8 mouse cellular contexts compared by ENCODE assay signal in the genomic region with DNA sequence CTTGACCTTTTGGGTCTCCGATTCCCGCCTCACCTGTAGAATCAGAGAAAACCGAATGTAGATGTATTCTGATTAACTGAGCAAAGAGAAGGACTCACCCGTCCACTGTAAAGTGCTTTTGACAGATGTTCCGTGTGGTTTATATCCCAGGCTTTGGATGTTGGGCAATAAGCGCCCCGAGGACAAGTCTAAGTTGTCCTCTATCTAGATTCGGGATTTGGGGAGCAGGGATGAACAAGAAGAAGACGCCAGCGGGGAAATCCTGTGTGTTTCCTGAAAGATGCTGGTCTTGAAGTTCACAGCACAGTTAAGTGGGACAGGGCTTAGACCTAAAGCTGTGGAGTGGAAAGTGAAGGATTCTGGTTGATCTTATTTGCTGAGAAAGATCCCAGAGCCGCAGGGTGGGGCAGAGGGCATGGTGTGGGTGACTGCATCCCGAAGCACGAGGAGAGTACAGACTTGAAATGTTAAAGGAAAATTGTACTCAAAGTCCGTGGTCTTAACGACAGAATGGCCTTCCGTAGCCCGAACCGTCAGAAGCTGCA. TPM values are rescaled to one million over a fixed set of nuclear protein-coding genes. Genes with fewer than 3 reads are reported as not detected.
DNase-seq lines count a peak whose midpoint lies in the region; ATAC-seq and TF ChIP-seq lines count a peak whose summit lies in the region.

No protein-coding gene starts in this region.

- peak overlapping the region; percentile 97 for H3K4me2 ChIP-seq in lung, postnatal 0 days (replicated peaks; ENCODE audit: low read depth, low read length)
- peak overlapping the region; percentile 97 for H3K4me2 ChIP-seq in limb, embryonic 14.5 days (replicated peaks; ENCODE audit: low read depth, low read length, severe bottlenecking)
- H3K4me2 ChIP-seq in stomach, embryonic 16.5 days (ENCODE audit: low read depth, low read length) = peak overlapping the region; percentile 97

- H3K27me3 ChIP-seq in lung, postnatal 0 days (replicated peaks; ENCODE audit: insufficient read depth, low read length) = no peaks in the 10 kb centered on the region
- peaks cover 7% of the 10 kb centered on the region; the same call in 1 of the 2 replicates for H3K27me3 ChIP-seq in limb, embryonic 14.5 days (ENCODE audit: control insufficient read depth, insufficient read depth, low read length)
- H3K27me3 ChIP-seq in stomach, embryonic 16.5 days (ENCODE audit: control insufficient read depth, insufficient read depth, low read length) = peaks cover 14% of the 10 kb centered on the region; the same call in 1 of the 2 replicates

- no peak for TF ChIP-seq EP300 in lung, postnatal 0 days (IDR thresholded peaks at IDR 0.05)

- no peak for ATAC-seq in lung, postnatal 0 days
- ATAC-seq in limb, embryonic 14.5 days (ENCODE audit: low FRiP score, low read depth) = no peak
- ATAC-seq in stomach, embryonic 16.5 days (ENCODE audit: insufficient read depth, low FRiP score) = no peak
- no peak for ATAC-seq in granulocyte monocyte progenitor cell, adult 5-6 weeks (replicated peaks; ENCODE audit: poor library complexity, severe bottlenecking)

- no peak overlapping the region for H3K9ac ChIP-seq in lung, postnatal 0 days (replicated peaks; ENCODE audit: low read depth)
- no peak overlapping the region for H3K9ac ChIP-seq in limb, embryonic 14.5 days (ENCODE audit: low read depth, low read length, severe bottlenecking)
- H3K9ac ChIP-seq in stomach, embryonic 16.5 days (ENCODE audit: low read length) = peak overlapping the region; percentile 85

- WGBS in lung, postnatal 0 days = 4% methylated on average over 18 of the region's 18 CpGs
- 3% methylated on average over 18 of the region's 18 CpGs for WGBS in limb, embryonic 14.5 days
- 4% methylated on average over 18 of the region's 18 CpGs for WGBS in stomach, embryonic 16.5 days

- no peak for TF ChIP-seq CTCF in lung, postnatal 0 days (IDR thresholded peaks at IDR 0.05)

- no peaks in the 10 kb centered on the region for H3K9me3 ChIP-seq in lung, postnatal 0 days (ENCODE audit: low read length)
- no peaks in the 10 kb centered on the region for H3K9me3 ChIP-seq in limb, embryonic 14.5 days (ENCODE audit: control insufficient read depth, low read length)
- H3K9me3 ChIP-seq in stomach, embryonic 16.5 days (replicated peaks; ENCODE audit: control insufficient read depth, low read length) = no peaks in the 10 kb centered on the region

- no peak for TF ChIP-seq POLR2A in limb, embryonic 14.5 days (IDR thresholded peaks at IDR 0.05; ENCODE audit: borderline replicate concordance, extremely low read depth, insufficient read depth, insufficient read length)

- H3K4me1 ChIP-seq in lung, postnatal 0 days (ENCODE audit: insufficient read depth, low read depth, low read length) = 0 out of 2 replicates have a peak, but pooled peaks cover 3% of the 10 kb centered on the region
- H3K4me1 ChIP-seq in limb, embryonic 14.5 days (ENCODE audit: control insufficient read depth, insufficient read depth, low read length) = peaks cover 15% of the 10 kb centered on the region; the same call in 1 of the 2 replicates
- H3K4me1 ChIP-seq in stomach, embryonic 16.5 days (ENCODE audit: control insufficient read depth, insufficient read depth, low read length) = peaks cover 14% of the 10 kb centered on the region

- H3K4me3 ChIP-seq in lung, postnatal 0 days (ENCODE audit: low read depth, low read length) = peak overlapping the region; percentile 79
- peak overlapping the region; percentile 75 for H3K4me3 ChIP-seq in limb, embryonic 14.5 days (replicated peaks; ENCODE audit: low read length)
- peak overlapping the region; percentile 77 for H3K4me3 ChIP-seq in stomach, embryonic 16.5 days (replicated peaks; ENCODE audit: low read length)

- peak; percentile 61 for DNase-seq in cerebellum, adult 9-10 months
- DNase-seq in cerebellum, adult 11 months = no peak
- DNase-seq in lung, postnatal 0 days (ENCODE audit: low spot score) = peak; percentile 29
- DNase-seq in lung, postnatal 10 days = no peak
- no peak for DNase-seq in limb, embryonic 14.5 days (ENCODE audit: low spot score)
- DNase-seq in layer of hippocampus, postnatal 14 days (ENCODE audit: low spot score in 2 of 2) = no peak

- H3K27ac ChIP-seq in lung, postnatal 0 days (ENCODE audit: low read length) = peak overlapping the region; percentile 68; the same call in 1 of the 2 replicates
- no peak overlapping the region for H3K27ac ChIP-seq in limb, embryonic 14.5 days (replicated peaks; ENCODE audit: low read depth, low read length)
- H3K27ac ChIP-seq in stomach, embryonic 16.5 days (ENCODE audit: low read length) = peak overlapping the region; percentile 2; the same call in 1 of the 2 replicates

- no peaks in the 10 kb centered on the region for H3K36me3 ChIP-seq in lung, postnatal 0 days (ENCODE audit: insufficient read depth, low read length)
- no peaks in the 10 kb centered on the region for H3K36me3 ChIP-seq in limb, embryonic 14.5 days (ENCODE audit: control insufficient read depth, insufficient read depth, low read length)
- H3K36me3 ChIP-seq in stomach, embryonic 16.5 days (ENCODE audit: control insufficient read depth, insufficient read depth, low read length) = no peaks in the 10 kb centered on the region

RNA-seq across cellular contexts. Expression of gene Mtcl1, which starts 1.0 kb away (rescaled TPM):
- polyA plus RNA-seq in lung, postnatal 0 days (2015; fragmentation: Nextera tagmentation; extraction: Ambion mirVana) = 8.6 and 9.9 TPM in 2 replicates
- polyA plus RNA-seq in limb, embryonic 14.5 days (2012; rRNA removed) = 6.7 and 7.8 TPM in 2 replicates
- polyA plus RNA-seq in limb, embryonic 14.5 days (2014; fragmentation: Nextera tagmentation; extraction: Ambion mirVana) = 4.7 and 5.3 TPM in 2 replicates
- polyA plus RNA-seq in stomach, embryonic 16.5 days (2015; fragmentation: Nextera tagmentation; extraction: Ambion mirVana) = 4.1 and 6.1 TPM in 2 replicates
- total RNA-seq in granulocyte monocyte progenitor cell, adult 5-6 weeks (2014; fragmentation: Nextera tagmentation) = not detected in 2 replicates
- not detected in 2 replicates for total RNA-seq in granulocyte monocyte progenitor cell, adult 5-6 weeks (2017)
- total RNA-seq in layer of hippocampus, postnatal 14 days (2021) = 10 to 100 TPM; 25.8 to 26.0 TPM

Comparison
In these comparisons a context has a peak if more than half of its experiments do, and no peak if none do; other contexts are left out.
1. DNase-seq: peak in cerebellum, adult 9-10 months (single experiment) and lung, postnatal 0 days (single experiment); none in cerebellum, adult 11 months (single experiment), lung, postnatal 10 days (single experiment), limb, embryonic 14.5 days (single experiment) and layer of hippocampus, postnatal 14 days (0 of 2).
2. Peak in every context shown above with its lines, with median percentiles within 50 percentile points of each other: H3K4me2 ChIP-seq and H3K4me3 ChIP-seq.